Mouse (Mus musculus): ENCODE data around the gene Efcab11. TPM values are rescaled to one million over a fixed set of nuclear protein-coding genes. Genes with fewer than 3 reads are reported as not detected.

Gene Efcab11
- polyA plus RNA-seq, 1 experiment from 2014 or later, result 2.2 TPM

GRCm38 (mm10) chr12:99654991-99655880 lies 229.0 kb downstream of the Efcab11 start:
- Histone ChIP-seq H3K4me2 (ENCODE audit: low read depth, low read length) (no peak overlapping the region), H3K4me1 (ENCODE audit: control insufficient read depth, insufficient read depth, low read length) (no peaks in the 10 kb centered on the region), H3K27me3 (ENCODE audit: control insufficient read depth, insufficient read depth, low read length) (no peaks in the 10 kb centered on the region), H3K36me3 (ENCODE audit: control insufficient read depth, insufficient read depth, low read length) (no peaks in the 10 kb centered on the region), H3K9ac (replicated peaks; ENCODE audit: low read depth, low read length) (no peak overlapping the region), H3K9me3 (ENCODE audit: control insufficient read depth, low read length) (peaks cover 5% of the 10 kb centered on the region), H3K4me3 (ENCODE audit: low read depth, low read length) (no peak overlapping the region), H3K27ac (ENCODE audit: low read depth, low read length) (no peak overlapping the region)
- 84% methylated on average over 19 of the region's 19 CpGs for WGBS
- ATAC-seq (ENCODE audit: low read depth), result no peak

- no peak overlapping the region for H3K27ac ChIP-seq (ENCODE audit: low read depth, low read length)
- no peaks in the 10 kb centered on the region for H3K4me1 ChIP-seq (ENCODE audit: control insufficient read depth, insufficient read depth, low read length)
- no peak for ATAC-seq (ENCODE audit: low read depth)
- no peaks in the 10 kb centered on the region for H3K36me3 ChIP-seq (ENCODE audit: control insufficient read depth, insufficient read depth, low read length)
- H3K27me3 ChIP-seq (ENCODE audit: control insufficient read depth, insufficient read depth, low read length), result no peaks in the 10 kb centered on the region
- H3K4me3 ChIP-seq (ENCODE audit: low read depth, low read length), result no peak overlapping the region
- H3K9me3 ChIP-seq (ENCODE audit: control insufficient read depth, low read length), result no peaks in the 10 kb centered on the region
- H3K4me2 ChIP-seq (ENCODE audit: low read depth, low read length), result no peak overlapping the region
- WGBS, result 49% methylated on average over 6 of the region's 6 CpGs
- no peak overlapping the region for H3K9ac ChIP-seq (replicated peaks; ENCODE audit: low read depth, low read length)
Observed at GRCm38 (mm10) chr12:99652459-99652858, 231.8 kb downstream of the Efcab11 start.

- H3K4me1 ChIP-seq (ENCODE audit: control insufficient read depth, insufficient read depth, low read length), result no peaks in the 10 kb centered on the region
Observed at GRCm38 (mm10) chr12:99649732-99650131, 234.5 kb downstream of the Efcab11 start.

GRCm38 (mm10) chr12:99648781-99649180 lies 235.5 kb downstream of the Efcab11 start:
- no peak for ATAC-seq (ENCODE audit: low read depth)
- WGBS, result 93% methylated on average over 2 of the region's 2 CpGs
- H3K4me1 ChIP-seq (ENCODE audit: control insufficient read depth, insufficient read depth, low read length), result no peaks in the 10 kb centered on the region

More at GRCm38 (mm10) chr12:99649732-99650131, 234.5 kb downstream of the Efcab11 start:
- Histone ChIP-seq H3K4me2 (ENCODE audit: low read depth, low read length) (no peak overlapping the region), H3K27ac (ENCODE audit: low read depth, low read length) (no peak overlapping the region), H3K27me3 (ENCODE audit: control insufficient read depth, insufficient read depth, low read length) (no peaks in the 10 kb centered on the region), H3K9me3 (ENCODE audit: control insufficient read depth, low read length) (no peaks in the 10 kb centered on the region), H3K9ac (replicated peaks; ENCODE audit: low read depth, low read length) (no peak overlapping the region), H3K4me3 (ENCODE audit: low read depth, low read length) (no peak overlapping the region), H3K36me3 (ENCODE audit: control insufficient read depth, insufficient read depth, low read length) (no peaks in the 10 kb centered on the region)
- no peak for ATAC-seq (ENCODE audit: low read depth)
- WGBS, result 50% methylated on average over 2 of the region's 2 CpGs

GRCm38 (mm10) chr12:99646556-99647354 lies 237.5 kb downstream of the Efcab11 start:
- 94% methylated on average over 11 of the region's 11 CpGs for WGBS
- H3K36me3 ChIP-seq (ENCODE audit: control insufficient read depth, insufficient read depth, low read length), result no peaks in the 10 kb centered on the region
- no peaks in the 10 kb centered on the region for H3K4me1 ChIP-seq (ENCODE audit: control insufficient read depth, insufficient read depth, low read length)
- H3K4me2 ChIP-seq (ENCODE audit: low read depth, low read length), result no peak overlapping the region
- H3K9ac ChIP-seq (replicated peaks; ENCODE audit: low read depth, low read length), result no peak overlapping the region
- ATAC-seq (ENCODE audit: low read depth), result no peak
- no peaks in the 10 kb centered on the region for H3K9me3 ChIP-seq (ENCODE audit: control insufficient read depth, low read length)
- H3K27ac ChIP-seq (ENCODE audit: low read depth, low read length), result no peak overlapping the region
- H3K27me3 ChIP-seq (ENCODE audit: control insufficient read depth, insufficient read depth, low read length), result no peaks in the 10 kb centered on the region
- no peak overlapping the region for H3K4me3 ChIP-seq (ENCODE audit: low read depth, low read length)

More at GRCm38 (mm10) chr12:99648781-99649180, 235.5 kb downstream of the Efcab11 start:
- Histone ChIP-seq H3K4me2 (ENCODE audit: low read depth, low read length) (no peak overlapping the region), H3K9ac (replicated peaks; ENCODE audit: low read depth, low read length) (no peak overlapping the region), H3K4me3 (ENCODE audit: low read depth, low read length) (no peak overlapping the region), H3K27me3 (ENCODE audit: control insufficient read depth, insufficient read depth, low read length) (no peaks in the 10 kb centered on the region), H3K9me3 (ENCODE audit: control insufficient read depth, low read length) (no peaks in the 10 kb centered on the region), H3K27ac (ENCODE audit: low read depth, low read length) (no peak overlapping the region), H3K36me3 (ENCODE audit: control insufficient read depth, insufficient read depth, low read length) (no peaks in the 10 kb centered on the region)

DNA sequence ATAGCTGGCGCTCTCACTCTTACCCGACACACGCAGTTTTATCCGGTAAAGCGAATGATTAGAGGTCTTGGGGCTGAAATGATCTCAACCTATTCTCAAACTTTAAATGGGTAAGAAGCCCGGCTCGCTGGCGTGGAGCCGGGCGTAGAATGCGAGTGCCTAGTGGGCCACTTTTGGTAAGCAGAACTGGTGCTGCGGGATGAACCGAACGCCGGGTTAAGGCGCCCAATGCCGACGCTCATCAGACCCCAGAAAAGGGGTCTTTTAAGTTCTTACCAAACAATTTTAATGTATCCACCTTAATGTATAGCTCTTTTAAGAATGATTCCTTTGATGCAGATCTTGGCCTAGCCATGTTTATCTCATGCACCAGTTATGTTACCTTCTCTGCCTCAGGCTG lies 238.8 kb downstream of the Efcab11 start:
- no peak overlapping the region for H3K27ac ChIP-seq (ENCODE audit: low read depth, low read length)
- H3K36me3 ChIP-seq (ENCODE audit: control insufficient read depth, insufficient read depth, low read length), result no peaks in the 10 kb centered on the region
- H3K9me3 ChIP-seq (ENCODE audit: control insufficient read depth, low read length), result no peaks in the 10 kb centered on the region
- no peak overlapping the region for H3K9ac ChIP-seq (replicated peaks; ENCODE audit: low read depth, low read length)
- no peaks in the 10 kb centered on the region for H3K27me3 ChIP-seq (ENCODE audit: control insufficient read depth, insufficient read depth, low read length)
- peaks cover 10% of the 10 kb centered on the region for H3K4me1 ChIP-seq (ENCODE audit: control insufficient read depth, insufficient read depth, low read length)
- peak; percentile 76; the same call in 1 of the 2 replicates for ATAC-seq (ENCODE audit: low read depth)
- no peak overlapping the region for H3K4me2 ChIP-seq (ENCODE audit: low read depth, low read length)
- no peak overlapping the region for H3K4me3 ChIP-seq (ENCODE audit: low read depth, low read length)
- WGBS, result 97% methylated on average over 18 of the region's 18 CpGs

DNA sequence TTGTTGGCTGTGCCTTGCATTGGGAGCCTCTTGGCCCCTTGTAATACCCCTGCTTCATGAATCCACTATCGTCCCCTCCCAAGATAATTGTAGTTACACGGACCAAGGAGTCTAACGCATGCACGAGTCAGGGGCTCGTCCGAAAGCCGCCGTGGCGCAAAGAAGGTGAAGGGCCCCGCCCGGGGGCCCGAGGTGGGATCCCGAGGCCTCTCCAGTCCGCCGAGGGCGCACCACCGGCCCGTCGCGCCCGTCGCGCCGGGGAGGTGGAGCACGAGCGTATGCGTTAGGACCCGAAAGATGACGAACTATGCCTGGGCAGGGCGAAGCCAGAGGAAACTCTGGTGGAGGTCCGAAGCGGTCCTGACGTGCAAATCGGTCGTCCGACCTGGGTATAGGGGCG lies 239.3 kb downstream of the Efcab11 start:
- Histone ChIP-seq H3K27me3 (ENCODE audit: control insufficient read depth, insufficient read depth, low read length) (no peaks in the 10 kb centered on the region), H3K4me3 (ENCODE audit: low read depth, low read length) (no peak overlapping the region), H3K27ac (ENCODE audit: low read depth, low read length) (no peak overlapping the region), H3K9ac (replicated peaks; ENCODE audit: low read depth, low read length) (no peak overlapping the region), H3K36me3 (ENCODE audit: control insufficient read depth, insufficient read depth, low read length) (no peaks in the 10 kb centered on the region), H3K4me1 (ENCODE audit: control insufficient read depth, insufficient read depth, low read length) (peaks cover 14% of the 10 kb centered on the region), H3K9me3 (ENCODE audit: control insufficient read depth, low read length) (no peaks in the 10 kb centered on the region), H3K4me2 (ENCODE audit: low read depth, low read length) (no peak overlapping the region)
- ATAC-seq (ENCODE audit: low read depth), result peak; percentile 84
- WGBS, result 97% methylated on average over 37 of the region's 37 CpGs
